Mouse (Mus musculus) midbrain, embryonic 10.5 days (tissue): Measurements from ENCODE around the gene Zkscan17. TPM values are rescaled to one million over a fixed set of nuclear protein-coding genes. Genes with fewer than 3 reads are reported as not detected.

Experiments used
- DNase-seq: peaks from one replicate; pipeline ENCODE4 v3.0.0-alpha.2; 2017; ENCODE audit warnings: low spot score
- H3K27ac ChIP-seq: fragments of 300-500 bp; sonication (generic); replicated peaks from 2 replicates; pipeline ENCODE4 v1.5.1; 2016; ENCODE audit warnings: mild to moderate bottlenecking
- H3K27me3 ChIP-seq: fragments of 300-500 bp; sonication (generic); 2 replicates; pipeline ENCODE4 v1.6.1; 2016; ENCODE audit warnings: low read depth, mild to moderate bottlenecking; ENCODE audit not compliant: poor library complexity, severe bottlenecking
- H3K36me3 ChIP-seq: fragments of 300-500 bp; sonication (generic); 2 replicates; pipeline ENCODE4 v1.6.1; 2016; ENCODE audit warnings: mild to moderate bottlenecking, moderate library complexity
- H3K4me1 ChIP-seq: fragments of 300-500 bp; sonication (generic); 2 replicates; pipeline ENCODE4 v1.6.1; 2016
- H3K4me3 ChIP-seq: fragments of 300-500 bp; sonication (generic); 2 replicates; pipeline ENCODE4 v1.5.1; 2016; ENCODE audit warnings: mild to moderate bottlenecking, moderate library complexity
- H3K9me3 ChIP-seq: fragments of 300-500 bp; sonication (generic); replicated peaks from 2 replicates; pipeline ENCODE4 v1.6.1; 2016; ENCODE audit warnings: mild to moderate bottlenecking
- WGBS: fragments of 180-500 bp; shearing (Covaris S2); methylation state at CpG from one replicate; pipeline ENCODE4 v1.1.7; 2016; 5-methylcytosine and 5-hydroxymethylcytosine counted together
- polyA plus RNA-seq: library from polyadenylated mRNA; unstranded; fragments of >200 nt; fragmentation: Nextera tagmentation; extraction: Ambion mirVana; gene quantifications from 2 replicates; pipeline ENCODE4 v1.2.1, GENCODE M21; 2016

Gene Zkscan17
- polyA plus RNA-seq, 1 experiment from 2014 or later: 37.7 TPM

- Histone ChIP-seq H3K27me3 (no peaks in the 10 kb centered on the region), H3K36me3 (peaks cover 37% of the 10 kb centered on the region), H3K9me3 (no peaks in the 10 kb centered on the region), H3K4me3 (no peak overlapping the region), H3K27ac (no peak overlapping the region), H3K4me1 (no peaks in the 10 kb centered on the region)
- WGBS: 17% methylated on average over 2 of the region's 2 CpGs
- DNase-seq: peak; percentile 33
Measured at GRCm38 (mm10) chr11:59483212-59483611, 43.3 kb downstream of the Zkscan17 start.

- DNase-seq: no peak
- Histone ChIP-seq H3K27ac (no peak overlapping the region), H3K9me3 (no peaks in the 10 kb centered on the region), H3K4me3 (no peak overlapping the region), H3K36me3 (no peaks in the 10 kb centered on the region), H3K4me1 (no peaks in the 10 kb centered on the region), H3K27me3 (no peaks in the 10 kb centered on the region)
- 77% methylated on average over 6 of the region's 6 CpGs for WGBS
Measured at GRCm38 (mm10) chr11:59477240-59477639, 49.3 kb downstream of the Zkscan17 start.

- no peaks in the 10 kb centered on the region for H3K27me3 ChIP-seq
- H3K4me3 ChIP-seq: peak within 1 kb of the TSS; percentile 83
- peak; percentile 91 for DNase-seq
- H3K9me3 ChIP-seq: no peaks in the 10 kb centered on the region
- H3K27ac ChIP-seq: peak within 1 kb of the TSS; percentile 90
- WGBS: under 1% methylated on average over 19 of the region's 19 CpGs
- 0 out of 2 replicates have a peak, but pooled peaks cover 1% of the 10 kb centered on the region for H3K36me3 ChIP-seq
- H3K4me1 ChIP-seq: peaks cover 10% of the 10 kb centered on the region
Measured at GRCm38 (mm10) chr11:59472326-59472677, 54.2 kb downstream of the Zkscan17 start, which contains the start of gene Zfp867. Gene Zfp867, minus strand, starts transcription at chr11:59472474.

- 9% methylated on average over 37 of the region's 37 CpGs for WGBS
- Histone ChIP-seq H3K9me3 (peaks cover 4% of the 10 kb centered on the region; the same call in 1 of the 2 replicates), H3K36me3 (peaks cover 7% of the 10 kb centered on the region), H3K27me3 (no peaks in the 10 kb centered on the region), H3K27ac (peak overlapping the region; percentile 90), H3K4me3 (peak overlapping the region; percentile 83), H3K4me1 (peaks cover 10% of the 10 kb centered on the region)
- no peak for DNase-seq
Measured at GRCm38 (mm10) chr11:59471413-59472325, 54.9 kb downstream of the Zkscan17 start.

GRCm38 (mm10) chr11:59460459-59460858 is 66.1 kb downstream of the Zkscan17 start:
- Histone ChIP-seq H3K36me3 (peaks cover 92% of the 10 kb centered on the region), H3K9me3 (peaks cover 35% of the 10 kb centered on the region), H3K27me3 (no peaks in the 10 kb centered on the region), H3K27ac (no peak overlapping the region), H3K4me3 (no peak overlapping the region), H3K4me1 (no peaks in the 10 kb centered on the region)
- DNase-seq: peak; percentile 8
- 96% methylated on average over 2 of the region's 2 CpGs for WGBS

GRCm38 (mm10) chr11:59458973-59459372 is 67.6 kb downstream of the Zkscan17 start:
- Histone ChIP-seq H3K36me3 (peaks cover 92% of the 10 kb centered on the region), H3K9me3 (peaks cover 20% of the 10 kb centered on the region), H3K4me3 (no peak overlapping the region), H3K27me3 (no peaks in the 10 kb centered on the region), H3K4me1 (no peaks in the 10 kb centered on the region), H3K27ac (no peak overlapping the region)
- 67% methylated on average over 5 of the region's 5 CpGs for WGBS
- peak; percentile 12 for DNase-seq

- H3K27ac ChIP-seq: no peak overlapping the region
- WGBS: 93% methylated on average over 2 of the region's 2 CpGs
- peaks cover under 1% of the 10 kb centered on the region; the same call in 1 of the 2 replicates for H3K4me1 ChIP-seq
- no peak overlapping the region for H3K4me3 ChIP-seq
- no peaks in the 10 kb centered on the region for H3K9me3 ChIP-seq
- DNase-seq: no peak
- H3K27me3 ChIP-seq: no peaks in the 10 kb centered on the region
- H3K36me3 ChIP-seq: peaks cover 90% of the 10 kb centered on the region
Measured at GRCm38 (mm10) chr11:59456891-59457290, 69.7 kb downstream of the Zkscan17 start.

- Histone ChIP-seq H3K9me3 (no peaks in the 10 kb centered on the region), H3K27me3 (no peaks in the 10 kb centered on the region), H3K4me3 (no peak overlapping the region), H3K27ac (no peak overlapping the region), H3K36me3 (peaks cover 90% of the 10 kb centered on the region), H3K4me1 (peaks cover 5% of the 10 kb centered on the region)
- WGBS: 92% methylated on average over 2 of the region's 2 CpGs
- DNase-seq: no peak
Measured at GRCm38 (mm10) chr11:59456346-59456745, 70.2 kb downstream of the Zkscan17 start.

GRCm38 (mm10) chr11:59451086-59451485 is 75.5 kb downstream of the Zkscan17 start, which contains the start of gene Snap47:
Gene Snap47, minus strand, starts transcription at chr11:59451186.
- peak within 1 kb of the TSS; percentile 66 for H3K4me3 ChIP-seq
- no peaks in the 10 kb centered on the region for H3K27me3 ChIP-seq
- no peak for DNase-seq
- peaks cover 47% of the 10 kb centered on the region for H3K36me3 ChIP-seq
- H3K4me1 ChIP-seq: peaks cover 28% of the 10 kb centered on the region
- no peaks in the 10 kb centered on the region for H3K9me3 ChIP-seq
- peak within 1 kb of the TSS; percentile 92 for H3K27ac ChIP-seq
- WGBS: 84% methylated on average over 4 of the region's 4 CpGs

- Histone ChIP-seq H3K27me3 (no peaks in the 10 kb centered on the region), H3K9me3 (no peaks in the 10 kb centered on the region), H3K36me3 (peaks cover 45% of the 10 kb centered on the region), H3K4me1 (peaks cover 28% of the 10 kb centered on the region), H3K27ac (peak overlapping the region; percentile 92), H3K4me3 (peak overlapping the region; percentile 66)
- no peak for DNase-seq
- WGBS: under 1% methylated on average over 38 of the region's 38 CpGs
Measured at GRCm38 (mm10) chr11:59450230-59450771, 76.2 kb downstream of the Zkscan17 start.

GRCm38 (mm10) chr11:59449741-59450229 is 76.8 kb downstream of the Zkscan17 start, which contains the start of gene Jmjd4:
Gene Jmjd4, plus strand, starts transcription at chr11:59450045.
- Histone ChIP-seq H3K36me3 (peaks cover 44% of the 10 kb centered on the region), H3K4me1 (peaks cover 28% of the 10 kb centered on the region), H3K27me3 (no peaks in the 10 kb centered on the region), H3K27ac (peak within 1 kb of the TSS; percentile 92), H3K4me3 (peak within 1 kb of the TSS; percentile 66), H3K9me3 (no peaks in the 10 kb centered on the region)
- under 1% methylated on average over 40 of the region's 40 CpGs for WGBS
- peak; percentile 90 for DNase-seq

GRCm38 (mm10) chr11:59443102-59443501 is 83.4 kb downstream of the Zkscan17 start:
- H3K27me3 ChIP-seq: no peaks in the 10 kb centered on the region

More at GRCm38 (mm10) chr11:59443102-59443501, 83.4 kb downstream of the Zkscan17 start:
- H3K36me3 ChIP-seq: peaks cover 26% of the 10 kb centered on the region
- no peaks in the 10 kb centered on the region for H3K4me1 ChIP-seq
- H3K27ac ChIP-seq: no peak overlapping the region
- no peak for DNase-seq
- H3K9me3 ChIP-seq: no peaks in the 10 kb centered on the region; the same call in 1 of the 2 replicates
- H3K4me3 ChIP-seq: no peak overlapping the region
